Mouse (Mus musculus) intestine, embryonic 15.5 days (tissue): ENCODE measurements around the gene Ostf1. TPM values are rescaled to one million over a fixed set of nuclear protein-coding genes. Genes with fewer than 3 reads are reported as not detected.

ENCODE experiments used
- ATAC-seq: fragments of 200-750 bp; cut with Nextera tagmentation; 2 replicates; pipeline ENCODE4 v1.8.0; 2017; ENCODE audit warnings: moderate TSS enrichment, moderate library complexity
- H3K27ac ChIP-seq: fragments of 300-500 bp; sonication (generic); 2 replicates; pipeline ENCODE4 v1.5.1; 2015; ENCODE audit warnings: mild to moderate bottlenecking, inconsistent platforms
- H3K27me3 ChIP-seq: fragments of 300-500 bp; sonication (generic); replicated peaks from 2 replicates; pipeline ENCODE4 v1.6.1; 2015; ENCODE audit warnings: inconsistent platforms
- H3K36me3 ChIP-seq: fragments of 300-500 bp; sonication (generic); 2 replicates; pipeline ENCODE4 v1.6.1; 2015; ENCODE audit warnings: inconsistent platforms
- H3K4me1 ChIP-seq: fragments of 300-500 bp; sonication (generic); replicated peaks from 2 replicates; pipeline ENCODE4 v1.6.1; 2015; ENCODE audit warnings: inconsistent platforms
- H3K4me2 ChIP-seq: fragments of 300-500 bp; sonication (generic); replicated peaks from 2 replicates; pipeline ENCODE4 v1.6.1; 2015; ENCODE audit warnings: mild to moderate bottlenecking, inconsistent platforms
- H3K4me3 ChIP-seq: fragments of 300-500 bp; sonication (generic); replicated peaks from 2 replicates; pipeline ENCODE4 v1.5.1; 2015; ENCODE audit warnings: inconsistent platforms
- H3K9ac ChIP-seq: fragments of 300-500 bp; sonication (generic); 2 replicates; pipeline ENCODE4 v1.6.1; 2015; ENCODE audit warnings: inconsistent platforms
- H3K9me3 ChIP-seq: fragments of 300-500 bp; sonication (generic); 2 replicates; pipeline ENCODE4 v1.6.1; 2016; ENCODE audit warnings: inconsistent platforms
- WGBS: fragments of 180-500 bp; shearing (Covaris S2); methylation state at CpG from one replicate; pipeline ENCODE4 v1.1.7; 2015; 5-methylcytosine and 5-hydroxymethylcytosine counted together
- polyA plus RNA-seq: library from polyadenylated mRNA; unstranded; fragments of >200 nt; fragmentation: Nextera tagmentation; extraction: Ambion mirVana; gene quantifications from 2 replicates; pipeline ENCODE4 v1.2.1, GENCODE M21; 2015

Gene Ostf1
- 86.3 and 87.4 TPM in 2 replicates for polyA plus RNA-seq

DNA sequence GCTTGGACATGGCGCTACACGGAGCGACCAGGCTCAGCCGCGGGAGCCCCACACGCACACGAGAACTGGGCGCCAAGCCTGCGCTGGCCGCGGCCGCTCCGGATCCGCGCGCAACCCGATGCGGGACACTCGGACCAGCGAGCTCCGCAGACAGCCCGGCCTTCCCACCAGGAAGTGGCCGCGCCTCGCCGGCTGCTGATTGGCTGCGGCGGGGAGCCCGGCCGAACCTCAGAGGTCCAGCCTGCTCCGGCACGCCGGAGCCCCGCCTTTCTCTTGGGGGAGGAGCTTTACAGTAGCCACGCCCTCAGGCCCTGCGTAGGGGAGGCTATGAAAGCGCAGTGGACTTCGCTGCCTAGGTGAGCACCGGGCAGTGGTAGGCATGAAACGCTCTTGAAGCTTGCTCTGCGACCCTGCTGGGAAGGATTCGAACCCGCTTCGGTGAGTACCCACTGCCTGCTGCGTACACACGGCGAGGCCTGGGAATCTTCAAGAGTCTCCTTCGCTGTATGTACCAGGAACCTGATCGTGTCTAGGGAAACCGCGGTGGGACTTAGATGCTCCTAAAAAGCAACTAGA is at the start of gene Ostf1, which contains the start of gene Nmrk1:
TSS of gene Ostf1 (minus strand) at position 180 of the 576 bp plus-strand sequence.
TSS of gene Nmrk1 (plus strand) at position 307 of the 576 bp plus-strand sequence.
- Histone ChIP-seq H3K36me3 (no peaks in the 10 kb centered on the region), H3K4me2 (peak within 1 kb of the TSS; percentile 69), H3K9me3 (no peaks in the 10 kb centered on the region), H3K27me3 (no peaks in the 10 kb centered on the region), H3K4me3 (peak within 1 kb of the TSS; percentile 85), H3K9ac (peak within 1 kb of the TSS; percentile 75), H3K27ac (peak within 1 kb of the TSS; percentile 92), H3K4me1 (peaks cover 5% of the 10 kb centered on the region; the same call in 1 of the 2 replicates)
- WGBS: under 1% methylated on average over 51 of the region's 51 CpGs
- ATAC-seq: peak; percentile 99

DNA sequence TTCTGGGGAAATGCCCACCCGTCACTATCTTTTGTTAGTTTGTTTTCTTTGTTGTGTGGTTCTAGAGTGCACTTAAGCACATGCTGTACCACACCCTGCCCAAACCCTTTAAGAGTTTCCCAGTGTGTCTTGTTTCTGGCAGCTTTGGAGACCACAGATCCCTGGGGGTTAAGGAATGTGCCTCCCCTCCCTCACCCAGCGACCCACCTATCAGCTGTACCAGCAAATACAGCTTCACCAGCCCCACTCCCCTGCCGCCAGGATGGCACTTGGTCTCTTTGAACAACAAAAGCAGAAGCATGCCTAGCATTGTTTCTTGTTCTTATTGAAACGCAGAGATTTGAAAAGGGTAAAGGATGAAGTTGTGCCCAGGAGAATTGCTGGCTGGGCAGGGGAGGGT is 41.5 kb upstream of the Ostf1 start:
- no peaks in the 10 kb centered on the region for H3K36me3 ChIP-seq
- no peak for ATAC-seq
- no peak overlapping the region for H3K4me3 ChIP-seq
- no peak overlapping the region for H3K9ac ChIP-seq
- H3K27ac ChIP-seq: no peak overlapping the region
- H3K4me1 ChIP-seq: peaks cover 20% of the 10 kb centered on the region; the same call in 1 of the 2 replicates
- peak overlapping the region; percentile 69; the same call in 1 of the 2 replicates for H3K4me2 ChIP-seq
- no peaks in the 10 kb centered on the region for H3K9me3 ChIP-seq
- WGBS: 51% methylated on average over 4 of the region's 4 CpGs
- no peaks in the 10 kb centered on the region for H3K27me3 ChIP-seq

DNA sequence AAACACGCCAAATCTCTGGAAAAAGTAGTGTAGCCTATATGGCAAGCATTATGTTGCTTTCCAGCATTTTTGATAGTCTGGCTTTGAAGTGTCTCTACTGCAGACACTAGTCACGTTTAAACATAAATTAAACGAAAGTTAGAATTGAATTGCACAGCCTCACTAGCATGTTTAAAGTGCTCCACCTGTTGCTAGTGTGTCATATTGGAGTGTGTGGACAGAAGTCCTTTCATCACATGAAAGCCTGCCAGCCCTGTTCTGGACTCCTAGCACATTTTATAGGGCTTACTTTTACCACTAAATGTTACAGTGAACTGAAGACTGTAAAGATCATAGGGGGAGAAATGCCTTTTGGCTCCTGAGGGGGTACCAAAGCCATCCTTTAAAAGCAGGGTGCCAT is 40.9 kb upstream of the Ostf1 start:
- Histone ChIP-seq H3K36me3 (no peaks in the 10 kb centered on the region), H3K27me3 (no peaks in the 10 kb centered on the region), H3K9ac (no peak overlapping the region), H3K9me3 (no peaks in the 10 kb centered on the region), H3K27ac (no peak overlapping the region), H3K4me3 (0 out of 2 replicates have a peak overlapping the region, but pooled peaks have one; percentile 78), H3K4me2 (peak overlapping the region; percentile 69), H3K4me1 (peaks cover 20% of the 10 kb centered on the region; the same call in 1 of the 2 replicates)
- 52% methylated on average over 3 of the region's 3 CpGs for WGBS
- ATAC-seq: no peak

DNA sequence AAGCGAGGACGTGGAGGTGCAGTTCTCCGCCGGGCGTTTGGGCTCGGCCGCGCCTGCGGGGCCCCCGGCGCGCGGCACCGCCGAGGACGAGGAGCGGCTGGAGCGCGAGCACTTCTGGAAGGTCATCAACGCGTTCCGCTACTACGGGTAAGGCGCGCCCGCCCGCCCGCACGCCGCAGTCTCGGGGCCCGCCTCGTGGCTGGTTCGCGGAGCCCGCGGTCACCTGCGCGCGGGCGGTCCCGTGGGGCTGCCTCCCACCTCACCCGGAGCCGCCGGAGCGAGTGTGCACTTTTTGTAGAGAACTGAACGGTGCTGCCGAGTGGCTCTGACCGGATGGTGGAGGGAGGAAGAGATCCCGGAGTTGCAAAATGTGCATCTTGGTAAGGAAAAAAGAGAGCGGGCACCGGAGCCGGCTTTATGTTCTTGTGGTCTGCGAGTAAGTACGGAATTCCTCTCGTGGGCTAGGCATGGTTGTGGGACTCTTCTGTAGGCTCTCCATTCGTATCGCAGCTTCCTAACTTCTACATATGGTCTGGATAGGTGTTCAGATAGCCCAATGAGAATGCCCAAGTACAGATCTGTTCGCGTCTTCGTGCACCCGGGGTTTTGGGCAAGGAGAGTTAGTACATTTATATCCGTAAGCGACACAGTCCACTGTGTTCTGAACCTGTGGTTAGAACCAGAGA is 39.6 kb upstream of the Ostf1 start:
- Histone ChIP-seq H3K4me1 (peaks cover 20% of the 10 kb centered on the region; the same call in 1 of the 2 replicates), H3K27ac (peak overlapping the region; percentile 88), H3K4me2 (peak overlapping the region; percentile 69), H3K9me3 (no peaks in the 10 kb centered on the region), H3K36me3 (no peaks in the 10 kb centered on the region), H3K9ac (peak overlapping the region; percentile 86), H3K4me3 (peak overlapping the region; percentile 78), H3K27me3 (no peaks in the 10 kb centered on the region)
- WGBS: under 1% methylated on average over 47 of the region's 64 CpGs
- ATAC-seq: peak; percentile 83

DNA sequence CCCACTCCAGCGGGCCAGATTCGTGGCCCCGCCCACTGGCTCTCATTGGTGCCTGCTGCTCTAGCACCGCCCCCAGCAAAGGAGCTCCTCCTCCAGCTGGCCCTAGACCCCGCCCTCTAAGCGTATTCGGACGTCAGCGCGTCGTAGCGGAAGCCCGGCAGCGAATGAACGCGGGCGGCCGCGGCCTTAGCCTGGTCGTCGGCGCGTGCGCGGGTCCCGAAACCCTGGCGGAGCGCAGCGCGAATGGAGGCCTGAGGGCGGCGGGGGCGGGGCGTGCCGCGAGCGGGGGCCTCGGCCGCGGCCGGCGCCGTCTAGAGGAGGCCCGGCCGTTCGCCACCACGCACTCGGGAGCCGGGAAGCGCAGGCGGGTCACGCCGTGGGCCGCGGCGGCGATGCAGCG is 39.0 kb upstream of the Ostf1 start, which contains the start of gene Carnmt1:
TSS of gene Carnmt1 (plus strand) at position 157 of the 400 bp plus-strand sequence.
- Histone ChIP-seq H3K4me3 (peak within 1 kb of the TSS; percentile 78), H3K4me1 (peaks cover 20% of the 10 kb centered on the region; the same call in 1 of the 2 replicates), H3K27ac (peak within 1 kb of the TSS; percentile 88), H3K9ac (peak within 1 kb of the TSS; percentile 86), H3K27me3 (no peaks in the 10 kb centered on the region), H3K36me3 (no peaks in the 10 kb centered on the region), H3K4me2 (peak within 1 kb of the TSS; percentile 69), H3K9me3 (no peaks in the 10 kb centered on the region)
- peak; percentile 98 for ATAC-seq
- under 1% methylated on average over 43 of the region's 58 CpGs for whole genome bisulfite sequencing

DNA sequence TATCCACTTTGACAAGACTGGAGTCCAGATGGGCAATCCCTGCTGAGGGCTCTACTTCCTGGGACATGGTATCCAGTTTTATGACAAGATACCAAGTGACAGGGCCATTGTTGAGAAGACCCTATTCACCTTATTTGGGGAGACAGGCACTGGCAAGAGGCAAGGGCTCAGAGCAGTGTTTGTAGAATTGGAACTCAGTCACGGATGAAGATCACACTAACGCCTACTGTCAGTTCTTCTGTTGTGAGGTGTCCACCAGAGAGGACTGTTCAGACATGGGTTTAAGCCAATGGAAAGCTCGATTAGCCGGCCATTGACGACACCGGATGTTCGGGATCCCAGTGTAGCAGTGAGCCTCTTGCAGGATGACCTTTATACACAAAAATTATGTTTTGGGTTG is 37.9 kb upstream of the Ostf1 start:
- no peak overlapping the region for H3K27ac ChIP-seq
- 89% methylated on average over 7 of the region's 7 CpGs for WGBS
- H3K4me3 ChIP-seq: no peak overlapping the region
- ATAC-seq: no peak
- H3K36me3 ChIP-seq: no peaks in the 10 kb centered on the region
- H3K9me3 ChIP-seq: no peaks in the 10 kb centered on the region
- H3K4me2 ChIP-seq: no peak overlapping the region
- H3K4me1 ChIP-seq: peaks cover 20% of the 10 kb centered on the region; the same call in 1 of the 2 replicates
- H3K27me3 ChIP-seq: no peaks in the 10 kb centered on the region
- no peak overlapping the region for H3K9ac ChIP-seq

DNA sequence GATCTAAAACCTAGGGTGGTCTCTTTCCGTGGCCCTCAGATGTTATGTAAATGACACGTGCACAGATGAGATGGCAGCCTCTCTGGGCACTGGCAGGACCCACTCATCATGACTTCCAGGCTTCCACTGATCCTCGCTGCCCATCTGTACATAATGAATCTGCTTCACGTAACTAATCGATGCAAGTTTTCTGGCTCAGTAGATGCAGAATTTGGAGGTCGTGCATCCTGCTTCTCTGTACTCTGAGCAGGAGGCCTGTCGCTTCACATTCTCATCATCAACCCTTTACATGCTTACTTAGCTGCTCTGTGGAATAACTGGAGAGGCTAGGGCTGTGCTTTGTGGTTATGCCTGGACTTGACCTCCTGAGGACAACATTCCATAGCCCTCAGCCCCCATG is 35.3 kb upstream of the Ostf1 start:
- Histone ChIP-seq H3K9ac (no peak overlapping the region), H3K9me3 (no peaks in the 10 kb centered on the region), H3K4me1 (0 out of 2 replicates have a peak, but pooled peaks cover 6% of the 10 kb centered on the region), H3K27ac (no peak overlapping the region), H3K4me2 (no peak overlapping the region), H3K27me3 (no peaks in the 10 kb centered on the region), H3K36me3 (no peaks in the 10 kb centered on the region), H3K4me3 (no peak overlapping the region)
- 90% methylated on average over 7 of the region's 7 CpGs for WGBS
- no peak for ATAC-seq

DNA sequence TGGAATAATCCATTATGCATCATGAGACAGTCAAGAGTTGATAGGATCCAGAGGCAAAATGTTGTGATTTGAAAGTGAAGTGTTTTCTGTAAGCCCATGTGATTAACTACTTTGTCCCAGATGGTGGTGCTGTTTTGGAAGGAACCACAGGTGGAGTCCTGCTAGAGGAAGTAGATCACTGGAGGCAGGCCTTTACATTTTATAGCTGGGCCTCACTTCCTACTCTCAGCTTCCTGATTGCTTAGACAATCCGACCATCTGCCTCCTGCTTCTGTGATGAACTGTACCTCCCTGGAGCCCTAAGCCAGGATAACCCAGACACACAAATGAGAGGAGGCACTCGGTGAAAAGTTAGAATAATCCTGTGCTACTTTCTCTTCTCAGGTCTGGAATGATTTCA is 32.3 kb upstream of the Ostf1 start:
- Histone ChIP-seq H3K27ac (no peak overlapping the region), H3K36me3 (no peaks in the 10 kb centered on the region), H3K9ac (no peak overlapping the region), H3K27me3 (no peaks in the 10 kb centered on the region), H3K4me1 (no peaks in the 10 kb centered on the region), H3K4me3 (no peak overlapping the region), H3K9me3 (no peaks in the 10 kb centered on the region), H3K4me2 (no peak overlapping the region)
- 54% methylated on average over 2 of the region's 2 CpGs for WGBS
- ATAC-seq: no peak

DNA sequence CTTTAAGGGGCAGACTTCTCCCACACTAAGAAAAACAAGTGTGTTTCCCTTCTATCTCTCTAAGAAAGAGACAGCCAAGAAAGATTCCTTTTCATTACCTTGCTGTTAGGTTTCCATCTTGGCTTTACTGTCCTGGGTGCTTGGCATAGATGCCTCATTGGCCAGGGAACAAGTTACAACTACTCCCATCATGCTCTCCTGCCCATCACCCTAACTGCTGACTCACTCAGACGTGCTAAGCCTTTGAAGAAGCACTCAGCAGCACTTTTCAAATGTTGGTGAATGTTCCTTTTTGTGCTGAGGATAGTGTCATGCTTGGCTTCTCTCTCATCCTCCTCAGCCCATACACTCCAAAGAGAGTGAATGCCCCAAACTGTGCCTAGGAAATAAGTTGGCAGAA is 30.1 kb upstream of the Ostf1 start:
- H3K4me2 ChIP-seq: no peak overlapping the region
- H3K4me3 ChIP-seq: no peak overlapping the region
- no peaks in the 10 kb centered on the region for H3K4me1 ChIP-seq
- no peak overlapping the region for H3K9ac ChIP-seq
- no peaks in the 10 kb centered on the region for H3K27me3 ChIP-seq
- H3K27ac ChIP-seq: no peak overlapping the region
- H3K9me3 ChIP-seq: no peaks in the 10 kb centered on the region
- no peaks in the 10 kb centered on the region for H3K36me3 ChIP-seq
- no peak for ATAC-seq
- 43% methylated on average over 1 of the region's 1 CpGs for WGBS

DNA sequence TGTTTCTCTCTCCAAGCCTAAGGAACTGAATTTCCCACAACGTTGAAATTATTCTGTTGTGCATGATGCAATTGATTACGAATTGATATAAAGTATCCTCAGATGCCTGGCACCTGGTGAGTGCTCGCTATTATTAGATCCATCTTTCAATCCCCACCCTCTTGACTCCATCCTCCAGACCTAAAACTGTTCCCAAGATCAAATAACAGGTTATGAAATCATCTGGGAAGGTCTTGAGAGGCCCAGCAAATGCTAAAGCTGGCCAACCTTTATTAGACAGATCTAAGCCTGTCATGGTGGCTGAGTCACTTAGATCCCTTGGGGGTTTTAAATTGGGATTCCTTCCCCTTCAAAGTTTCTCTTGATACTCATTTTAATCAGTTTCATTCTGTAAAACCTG is 28.8 kb upstream of the Ostf1 start:
- no peak overlapping the region for H3K4me2 ChIP-seq
- ATAC-seq: no peak
- no peak overlapping the region for H3K9ac ChIP-seq
- WGBS: 80% methylated on average over 3 of the region's 3 CpGs
- H3K36me3 ChIP-seq: no peaks in the 10 kb centered on the region
- H3K4me3 ChIP-seq: no peak overlapping the region
- H3K9me3 ChIP-seq: no peaks in the 10 kb centered on the region
- no peaks in the 10 kb centered on the region for H3K4me1 ChIP-seq
- H3K27ac ChIP-seq: no peak overlapping the region
- no peaks in the 10 kb centered on the region for H3K27me3 ChIP-seq

DNA sequence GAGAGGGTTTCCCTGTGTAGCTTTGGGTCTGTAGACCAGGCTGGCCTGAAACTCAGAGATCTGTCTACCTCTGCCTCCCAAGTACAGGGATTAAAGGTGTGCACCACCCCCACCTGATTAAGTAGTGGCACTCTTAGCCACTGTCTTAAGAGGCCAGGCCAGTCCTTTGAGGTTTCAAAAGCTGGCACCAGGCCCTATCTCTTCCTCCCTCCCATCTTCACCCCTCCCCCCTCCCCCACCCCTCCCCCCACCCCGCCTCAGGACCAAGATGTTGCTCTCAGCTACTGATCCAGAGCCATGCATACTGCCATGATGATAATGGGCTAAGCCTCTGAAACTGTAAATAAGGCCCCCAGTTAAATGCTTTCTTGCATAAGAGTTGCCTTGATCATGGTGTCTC is 27.7 kb upstream of the Ostf1 start:
- ATAC-seq: no peak
- no peak overlapping the region for H3K27ac ChIP-seq

DNA sequence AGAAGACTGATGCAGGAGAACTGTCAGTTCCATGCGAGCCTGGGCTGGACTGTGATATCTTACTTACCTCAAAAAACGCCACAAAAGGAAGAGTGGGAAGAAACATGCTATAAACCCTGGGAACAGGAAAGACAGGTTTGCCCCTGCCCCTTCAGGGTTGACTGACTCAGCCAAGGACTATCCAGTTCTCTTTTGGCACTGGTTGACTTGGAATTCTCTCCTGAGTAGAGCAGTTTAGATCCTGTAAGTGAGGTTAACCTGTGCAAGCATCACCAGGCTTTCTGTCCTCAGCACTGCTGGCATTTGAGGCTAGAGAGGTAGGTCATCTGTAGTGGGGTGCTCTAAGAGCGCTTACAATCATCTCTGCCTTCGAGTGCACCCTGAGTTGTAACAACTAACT is 26.9 kb upstream of the Ostf1 start:
- WGBS: 66% methylated on average over 4 of the region's 4 CpGs
- no peak overlapping the region for H3K27ac ChIP-seq

More for the DNA sequence above, 27.7 kb upstream of the Ostf1 start:
- Histone ChIP-seq H3K36me3 (no peaks in the 10 kb centered on the region), H3K9me3 (no peaks in the 10 kb centered on the region), H3K4me2 (no peak overlapping the region), H3K4me3 (no peak overlapping the region), H3K4me1 (no peaks in the 10 kb centered on the region), H3K9ac (no peak overlapping the region), H3K27me3 (no peaks in the 10 kb centered on the region)
- no CpG with 5 or more reads among the region's 1 CpGs for WGBS

More for the DNA sequence above, 26.9 kb upstream of the Ostf1 start:
- no peak overlapping the region for H3K9ac ChIP-seq
- H3K4me1 ChIP-seq: 0 out of 2 replicates have a peak, but pooled peaks cover 3% of the 10 kb centered on the region
- no peaks in the 10 kb centered on the region for H3K36me3 ChIP-seq
- H3K4me2 ChIP-seq: no peak overlapping the region
- peak; percentile 56; the same call in 1 of the 2 replicates for ATAC-seq
- no peaks in the 10 kb centered on the region for H3K27me3 ChIP-seq
- H3K4me3 ChIP-seq: no peak overlapping the region
- no peaks in the 10 kb centered on the region for H3K9me3 ChIP-seq
